Mouse (Mus musculus) sigmoid colon, adult 10 weeks (tissue): ENCODE data around the gene Olfr224. TPM values are rescaled to one million over a fixed set of nuclear protein-coding genes. Genes with fewer than 3 reads are reported as not detected.

Experiments
- polyA plus RNA-seq: library from polyadenylated mRNA; stranded (reverse); fragments of 350-450 nt; fragmentation: Illumina TruSeq; extraction: RNeasy Lipid Tissue Mini Kit (QIAGEN cat#74804); gene quantifications from one replicate; pipeline ENCODE4 v1.2.3, GENCODE M21; 2014; ENCODE audit warnings: low read depth, low replicate concordance

Olfr224 gene
- polyA plus RNA-seq, result not detected

GRCm38 (mm10) chr11:58570405-58570804 lies at the start of gene Olfr224:
Gene Olfr224 (minus strand): TSS chr11:58570553.

GRCm38 (mm10) chr11:58615975-58616374 lies 45.6 kb upstream of the Olfr224 start, which contains the start of gene 2210407C18Rik:
Gene 2210407C18Rik (minus strand): TSS chr11:58616075.

GRCm38 (mm10) chr11:58594814-58595213 lies 24.5 kb upstream of the Olfr224 start, which contains the start of gene Olfr324:
Gene Olfr324 (plus strand): TSS chr11:58595114.

GRCm38 (mm10) chr11:58577430-58577829 lies 7.1 kb upstream of the Olfr224 start, which contains the start of gene Olfr325:
Gene Olfr325 (plus strand): TSS chr11:58577730.

GRCm38 (mm10) chr11:58555536-58555935 lies 14.8 kb downstream of the Olfr224 start, which contains the start of gene Olfr328:
Gene Olfr328 (minus strand): TSS chr11:58555636.

GRCm38 (mm10) chr11:58546322-58546721 lies 24.0 kb downstream of the Olfr224 start, which contains the start of gene Olfr329-ps:
Gene Olfr329-ps (minus strand): TSS chr11:58546422.

GRCm38 (mm10) chr11:58534736-58535135 lies 35.6 kb downstream of the Olfr224 start, which contains the start of gene Olfr330:
Gene Olfr330 (minus strand): TSS chr11:58534836.

Other genes starting within 250 kb of the Olfr224 start
- gene Zfp672, start 240.2 kb downstream of the Olfr224 start, polyA plus RNA-seq, result 75.1 TPM
- gene Sh3bp5l, start 239.8 kb downstream of the Olfr224 start, polyA plus RNA-seq, result 1.0 TPM
- 5,512 TPM for gene Lypd8, start 191.5 kb downstream of the Olfr224 start, polyA plus RNA-seq
- gene 1810065E05Rik, start 149.4 kb downstream of the Olfr224 start, polyA plus RNA-seq, result 220 TPM
- not detected for gene Gm12253, start 138.0 kb downstream of the Olfr224 start, polyA plus RNA-seq
- not detected for gene Lypd9, start 117.6 kb downstream of the Olfr224 start, polyA plus RNA-seq
- gene Olfr30, start 108.3 kb downstream of the Olfr224 start, polyA plus RNA-seq, result not detected
- gene Olfr332, start 78.0 kb downstream of the Olfr224 start, polyA plus RNA-seq, result 0.13 TPM
- not detected for gene Olfr331, start 68.0 kb downstream of the Olfr224 start, polyA plus RNA-seq
- not detected for gene Olfr330, start 35.7 kb downstream of the Olfr224 start, polyA plus RNA-seq
- not detected for gene Olfr329-ps, start 24.1 kb downstream of the Olfr224 start, polyA plus RNA-seq
- not detected for gene Olfr328, start 14.9 kb downstream of the Olfr224 start, polyA plus RNA-seq
- not detected for gene Olfr325, start 7.2 kb upstream of the Olfr224 start, polyA plus RNA-seq
- not detected for gene Olfr324, start 24.6 kb upstream of the Olfr224 start, polyA plus RNA-seq
- gene 2210407C18Rik, start 45.5 kb upstream of the Olfr224 start, polyA plus RNA-seq, result 45.8 TPM
- gene Olfr323, start 59.9 kb upstream of the Olfr224 start, polyA plus RNA-seq, result not detected
- gene Trim58, start 69.9 kb upstream of the Olfr224 start, polyA plus RNA-seq, result not detected
- gene Olfr322, start 88.2 kb upstream of the Olfr224 start, polyA plus RNA-seq, result not detected
- gene Olfr320, start 110.5 kb upstream of the Olfr224 start, polyA plus RNA-seq, result not detected
- gene Olfr319, start 128.6 kb upstream of the Olfr224 start, polyA plus RNA-seq, result not detected
- gene Olfr318, start 153.5 kb upstream of the Olfr224 start, polyA plus RNA-seq, result not detected
- gene Olfr317, start 168.7 kb upstream of the Olfr224 start, polyA plus RNA-seq, result not detected
- not detected for gene Olfr316, start 182.2 kb upstream of the Olfr224 start, polyA plus RNA-seq
- gene Olfr315, start 202.6 kb upstream of the Olfr224 start, polyA plus RNA-seq, result not detected
- gene Olfr314, start 212.4 kb upstream of the Olfr224 start, polyA plus RNA-seq, result not detected
- not detected for gene Fam183b, start 231.4 kb upstream of the Olfr224 start, polyA plus RNA-seq
- gene Olfr313, start 244.4 kb upstream of the Olfr224 start, polyA plus RNA-seq, result not detected